Mouse (Mus musculus): Measurements from ENCODE around the gene Ints6. TPM values are rescaled to one million over a fixed set of nuclear protein-coding genes. Genes with fewer than 3 reads are reported as not detected.
"Not testable (repeated sequence)": the region's sequence is repeated elsewhere in the genome, so short reads cannot be mapped to it uniquely, and the experiment has no call there.

Ints6 gene
- polyA plus RNA-seq, 1 experiment from 2014 or later, result 17.7 TPM

- Histone ChIP-seq H3K27ac (no peak overlapping the region), H3K27me3 (ENCODE audit: insufficient read depth, poor library complexity, severe bottlenecking) (no peaks in the 10 kb centered on the region), H3K9me3 (no peaks in the 10 kb centered on the region), H3K4me3 (no peak overlapping the region), H3K4me1 (replicated peaks) (no peaks in the 10 kb centered on the region), H3K36me3 (peaks cover 6% of the 10 kb centered on the region; the same call in 1 of the 2 replicates)
- no peak for DNase-seq (ENCODE audit: low spot score)
Measured at GRCm38 (mm10) chr14:62724560-62724959, 36.4 kb downstream of the Ints6 start.

- H3K4me3 ChIP-seq, result no peak overlapping the region
- no peaks in the 10 kb centered on the region for H3K9me3 ChIP-seq
- WGBS, result 97% methylated on average over 1 of the region's 1 CpGs
- no peak overlapping the region for H3K27ac ChIP-seq
- DNase-seq (ENCODE audit: low spot score), result no peak
- peaks cover 6% of the 10 kb centered on the region; the same call in 1 of the 2 replicates for H3K36me3 ChIP-seq
- H3K27me3 ChIP-seq (ENCODE audit: insufficient read depth, poor library complexity, severe bottlenecking), result no peaks in the 10 kb centered on the region
- H3K4me1 ChIP-seq (replicated peaks), result no peaks in the 10 kb centered on the region
Measured at GRCm38 (mm10) chr14:62721625-62722024, 39.3 kb downstream of the Ints6 start.

- no peaks in the 10 kb centered on the region for H3K9me3 ChIP-seq
- peaks cover 31% of the 10 kb centered on the region for H3K36me3 ChIP-seq
- DNase-seq (ENCODE audit: low spot score), result no peak
- no peak overlapping the region for H3K27ac ChIP-seq
- H3K4me1 ChIP-seq (replicated peaks), result no peaks in the 10 kb centered on the region
- no peak overlapping the region for H3K4me3 ChIP-seq
- WGBS, result 91% methylated on average over 2 of the region's 2 CpGs
- H3K27me3 ChIP-seq (ENCODE audit: insufficient read depth, poor library complexity, severe bottlenecking), result no peaks in the 10 kb centered on the region
Measured at GRCm38 (mm10) chr14:62718161-62718560, 42.8 kb downstream of the Ints6 start.

DNA sequence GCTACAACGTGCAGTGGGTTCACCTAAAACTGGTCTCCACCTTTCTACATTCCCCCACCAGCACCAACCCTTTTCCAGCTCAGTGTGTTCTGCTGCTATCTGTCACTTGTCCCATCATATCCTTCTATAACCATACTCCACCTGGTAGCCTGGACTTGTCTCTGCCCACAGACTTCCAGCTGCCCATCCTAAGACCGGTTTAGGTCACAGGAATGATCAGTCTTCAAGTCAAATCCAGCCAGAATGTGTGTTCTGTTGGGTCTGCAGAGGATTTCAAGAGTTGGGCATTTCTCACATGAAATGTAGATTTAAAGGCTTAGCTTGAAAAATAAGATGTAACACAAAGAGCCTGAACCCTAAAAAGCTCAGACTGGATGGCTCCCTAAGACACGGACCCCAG lies 87.3 kb downstream of the Ints6 start:
- no peaks in the 10 kb centered on the region for H3K36me3 ChIP-seq
- no peak overlapping the region for H3K27ac ChIP-seq
- WGBS, result 89% methylated on average over 3 of the region's 3 CpGs
- DNase-seq (ENCODE audit: low spot score), result no peak
- H3K9me3 ChIP-seq, result no peaks in the 10 kb centered on the region
- no peak overlapping the region for H3K4me3 ChIP-seq
- H3K27me3 ChIP-seq (ENCODE audit: insufficient read depth, poor library complexity, severe bottlenecking), result no peaks in the 10 kb centered on the region
- no peaks in the 10 kb centered on the region for H3K4me1 ChIP-seq (replicated peaks)

GRCm38 (mm10) chr14:62664976-62665673 lies 95.8 kb downstream of the Ints6 start:
- no peak for DNase-seq (ENCODE audit: low spot score)
- Histone ChIP-seq H3K4me1 (replicated peaks) (peaks cover 5% of the 10 kb centered on the region), H3K27ac (no peak overlapping the region), H3K9me3 (no peaks in the 10 kb centered on the region), H3K4me3 (no peak overlapping the region), H3K27me3 (ENCODE audit: insufficient read depth, poor library complexity, severe bottlenecking) (no peaks in the 10 kb centered on the region), H3K36me3 (no peaks in the 10 kb centered on the region)
- WGBS, result 50% methylated on average over 9 of the region's 9 CpGs

GRCm38 (mm10) chr14:62663367-62663766 lies 97.6 kb downstream of the Ints6 start, which contains the start of gene Serpine3:
TSS of gene Serpine3 (plus strand) at chr14:62663667.
- no peak within 1 kb of the TSS for H3K4me3 ChIP-seq
- WGBS, result 84% methylated on average over 8 of the region's 8 CpGs
- H3K9me3 ChIP-seq, result no peaks in the 10 kb centered on the region
- peaks cover 5% of the 10 kb centered on the region for H3K4me1 ChIP-seq (replicated peaks)
- no peaks in the 10 kb centered on the region for H3K36me3 ChIP-seq
- H3K27me3 ChIP-seq (ENCODE audit: insufficient read depth, poor library complexity, severe bottlenecking), result no peaks in the 10 kb centered on the region
- DNase-seq (ENCODE audit: low spot score), result no peak
- no peak within 1 kb of the TSS for H3K27ac ChIP-seq

DNA sequence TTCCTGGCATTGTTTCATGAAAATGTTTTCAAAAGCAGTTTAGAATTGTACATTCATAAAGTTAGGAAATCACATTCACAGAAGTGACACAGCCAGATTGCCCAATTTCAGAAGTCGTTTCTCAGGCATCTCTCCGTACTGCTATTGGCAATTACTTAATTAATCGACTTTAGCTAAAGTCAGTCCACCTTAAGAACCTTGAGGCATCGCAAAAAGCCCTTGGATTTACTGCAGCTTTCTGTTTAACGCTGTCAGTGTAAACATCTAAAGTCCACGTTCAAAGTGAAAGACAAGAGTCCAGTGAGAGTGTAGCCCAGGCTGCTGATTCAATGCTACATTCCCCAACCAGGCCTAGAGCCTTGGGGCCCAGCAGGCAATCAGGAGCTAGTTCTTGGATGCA lies 98.6 kb downstream of the Ints6 start:
- Histone ChIP-seq H3K27ac (no peak overlapping the region), H3K27me3 (ENCODE audit: insufficient read depth, poor library complexity, severe bottlenecking) (no peaks in the 10 kb centered on the region), H3K4me3 (no peak overlapping the region), H3K4me1 (replicated peaks) (peaks cover 5% of the 10 kb centered on the region), H3K36me3 (no peaks in the 10 kb centered on the region), H3K9me3 (no peaks in the 10 kb centered on the region)
- 86% methylated on average over 6 of the region's 6 CpGs for WGBS
- no peak for DNase-seq (ENCODE audit: low spot score)

GRCm38 (mm10) chr14:62657469-62657868 lies 103.5 kb downstream of the Ints6 start:
- 80% methylated on average over 3 of the region's 3 CpGs for WGBS
- DNase-seq (ENCODE audit: low spot score), result no peak

GRCm38 (mm10) chr14:62655996-62656395 lies 105.0 kb downstream of the Ints6 start:
- H3K36me3 ChIP-seq, result no peaks in the 10 kb centered on the region
- no peaks in the 10 kb centered on the region for H3K9me3 ChIP-seq
- 84% methylated on average over 7 of the region's 7 CpGs for WGBS
- H3K27ac ChIP-seq, result no peak overlapping the region
- DNase-seq (ENCODE audit: low spot score), result no peak
- no peak overlapping the region for H3K4me3 ChIP-seq
- no peaks in the 10 kb centered on the region for H3K27me3 ChIP-seq (ENCODE audit: insufficient read depth, poor library complexity, severe bottlenecking)
- no peaks in the 10 kb centered on the region for H3K4me1 ChIP-seq (replicated peaks)

More at GRCm38 (mm10) chr14:62657469-62657868, 103.5 kb downstream of the Ints6 start:
- no peaks in the 10 kb centered on the region for H3K36me3 ChIP-seq
- no peaks in the 10 kb centered on the region for H3K27me3 ChIP-seq (ENCODE audit: insufficient read depth, poor library complexity, severe bottlenecking)
- H3K9me3 ChIP-seq, result no peaks in the 10 kb centered on the region
- H3K4me1 ChIP-seq (replicated peaks), result no peaks in the 10 kb centered on the region
- H3K4me3 ChIP-seq, result no peak overlapping the region
- H3K27ac ChIP-seq, result no peak overlapping the region

DNA sequence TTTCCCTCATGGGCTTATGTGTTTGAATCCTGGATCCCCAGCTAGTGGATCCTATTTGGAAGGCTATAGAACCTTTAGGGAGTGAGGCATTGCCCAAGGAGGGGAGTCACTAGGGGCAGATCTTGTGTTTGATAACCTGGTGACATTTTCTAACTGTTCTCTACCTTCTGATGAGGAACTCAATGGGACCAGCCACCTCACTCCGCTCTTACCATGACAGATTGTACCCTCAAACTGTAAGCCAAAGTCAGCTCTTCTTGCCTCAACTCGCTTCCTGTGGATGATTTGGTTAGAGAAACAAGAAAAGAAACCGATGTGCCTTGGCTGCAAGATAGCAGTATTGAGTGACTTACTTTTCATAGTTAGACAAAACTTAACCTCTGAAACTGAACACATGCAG lies 109.2 kb downstream of the Ints6 start:
- 0 out of 2 replicates have a peak, but pooled peaks cover 3% of the 10 kb centered on the region for H3K9me3 ChIP-seq
- 89% methylated on average over 3 of the region's 3 CpGs for WGBS
- no peaks in the 10 kb centered on the region for H3K36me3 ChIP-seq
- H3K27ac ChIP-seq, result no peak overlapping the region
- H3K4me3 ChIP-seq, result no peak overlapping the region
- H3K4me1 ChIP-seq (replicated peaks), result no peaks in the 10 kb centered on the region
- no peaks in the 10 kb centered on the region for H3K27me3 ChIP-seq (ENCODE audit: insufficient read depth, poor library complexity, severe bottlenecking)
- no peak for DNase-seq (ENCODE audit: low spot score)

DNA sequence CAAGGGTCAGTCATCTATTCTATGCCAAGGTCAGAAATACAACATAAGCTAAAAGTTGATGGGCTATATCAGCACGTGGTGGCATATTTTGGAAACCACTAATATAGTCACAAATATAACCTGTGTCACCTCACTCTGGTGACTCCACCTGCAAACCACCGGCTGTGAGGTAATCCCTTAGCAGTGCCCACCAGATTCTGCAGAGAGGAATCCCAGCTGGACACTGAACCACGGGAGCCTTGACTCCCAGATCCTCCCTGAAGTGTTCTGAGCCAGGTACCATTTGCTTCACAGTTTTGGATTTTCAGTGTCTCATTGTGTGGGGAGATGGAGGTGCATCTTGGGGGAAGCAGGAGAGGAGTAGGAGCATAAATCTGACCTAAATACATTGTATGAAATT lies 110.6 kb downstream of the Ints6 start:
- Histone ChIP-seq H3K4me1 (replicated peaks) (no peaks in the 10 kb centered on the region), H3K27me3 (ENCODE audit: insufficient read depth, poor library complexity, severe bottlenecking) (no peaks in the 10 kb centered on the region), H3K9me3 (0 out of 2 replicates have a peak, but pooled peaks cover 3% of the 10 kb centered on the region), H3K4me3 (no peak overlapping the region), H3K27ac (no peak overlapping the region), H3K36me3 (no peaks in the 10 kb centered on the region)
- 63% methylated on average over 3 of the region's 3 CpGs for WGBS
- DNase-seq (ENCODE audit: low spot score), result no peak

GRCm38 (mm10) chr14:62648405-62648804 lies 112.6 kb downstream of the Ints6 start:
- no peak overlapping the region for H3K27ac ChIP-seq
- no peak for DNase-seq (ENCODE audit: low spot score)
- no peaks in the 10 kb centered on the region for H3K4me1 ChIP-seq (replicated peaks)
- 0 out of 2 replicates have a peak, but pooled peaks cover 3% of the 10 kb centered on the region for H3K9me3 ChIP-seq
- H3K36me3 ChIP-seq, result no peaks in the 10 kb centered on the region
- no peak overlapping the region for H3K4me3 ChIP-seq
- WGBS, result 91% methylated on average over 6 of the region's 6 CpGs
- no peaks in the 10 kb centered on the region for H3K27me3 ChIP-seq (ENCODE audit: insufficient read depth, poor library complexity, severe bottlenecking)

DNA sequence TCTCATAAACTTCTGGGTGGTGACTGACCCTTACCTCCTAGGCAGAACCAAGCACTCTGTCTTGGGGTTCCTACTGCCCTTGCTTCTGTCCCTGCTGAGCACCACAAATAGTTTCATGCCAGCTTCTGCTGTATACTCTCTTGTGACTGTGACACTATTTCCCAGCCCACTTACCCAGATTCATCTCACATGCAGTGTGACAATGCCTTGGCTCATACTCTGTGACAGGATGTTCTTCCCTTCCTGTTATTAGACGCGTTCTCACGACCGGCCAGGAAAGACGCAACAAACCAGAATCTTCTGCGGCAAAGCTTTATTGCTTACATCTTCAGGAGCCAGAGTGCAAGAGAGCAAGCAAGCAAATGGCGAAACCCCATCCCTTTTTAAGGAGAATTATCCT lies 118.6 kb downstream of the Ints6 start:
- WGBS, result 92% methylated on average over 6 of the region's 7 CpGs
- H3K9me3 ChIP-seq; H3K27me3 ChIP-seq (ENCODE audit: insufficient read depth, poor library complexity, severe bottlenecking); H3K36me3 ChIP-seq; H3K4me3 ChIP-seq; H3K27ac ChIP-seq; DNase-seq (ENCODE audit: low spot score); H3K4me1 ChIP-seq (replicated peaks): not testable (repeated sequence)

DNA sequence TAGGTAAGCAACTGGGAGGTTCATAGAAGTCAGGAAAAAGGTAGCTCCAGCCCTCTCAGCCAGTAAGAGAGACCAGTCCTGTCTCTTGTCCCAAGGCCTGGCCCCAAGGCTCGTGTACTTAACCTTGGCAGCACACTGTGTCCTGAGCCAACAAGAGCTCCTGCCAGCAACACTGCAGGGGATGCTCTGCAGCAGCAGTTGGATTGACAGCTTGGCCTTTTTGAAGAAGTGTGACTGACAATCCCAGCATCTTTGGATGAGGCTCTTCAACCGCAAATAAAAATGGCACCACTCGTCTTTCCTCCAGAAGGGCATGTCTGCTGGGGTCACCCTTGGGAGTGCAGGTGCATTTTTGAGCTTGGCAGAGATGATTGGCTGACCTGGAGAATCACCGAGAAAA lies 120.6 kb downstream of the Ints6 start:
- H3K27ac ChIP-seq, result no peak overlapping the region
- H3K27me3 ChIP-seq (ENCODE audit: insufficient read depth, poor library complexity, severe bottlenecking), result no peaks in the 10 kb centered on the region
- no peaks in the 10 kb centered on the region for H3K36me3 ChIP-seq
- no peak overlapping the region for H3K4me3 ChIP-seq
- no peaks in the 10 kb centered on the region for H3K9me3 ChIP-seq
- 69% methylated on average over 4 of the region's 4 CpGs for WGBS
- no peak for DNase-seq (ENCODE audit: low spot score)
- peaks cover 7% of the 10 kb centered on the region for H3K4me1 ChIP-seq (replicated peaks)
